Mouse (Mus musculus): Measurements from ENCODE around the gene Efcab9. TPM values are rescaled to one million over a fixed set of nuclear protein-coding genes. Genes with fewer than 3 reads are reported as not detected.

Efcab9 gene
- polyA plus RNA-seq, 1 experiment from 2014 or later, result not detected

Other genes starting within 250 kb of the Efcab9 start
- gene Hba-a1, start 248.6 kb downstream of the Efcab9 start, polyA plus RNA-seq (2014; fragmentation: Nextera tagmentation; extraction: Ambion mirVana), result 2,022 and 2,164 TPM in 2 replicates
- 4.0 and 4.9 TPM in 2 replicates for gene Hbq1b, start 245.1 kb downstream of the Efcab9 start, polyA plus RNA-seq (2014; fragmentation: Nextera tagmentation; extraction: Ambion mirVana)
- gene Hba-a2, start 235.6 kb downstream of the Efcab9 start, polyA plus RNA-seq (2014; fragmentation: Nextera tagmentation; extraction: Ambion mirVana), result 3,858 and 4,243 TPM in 2 replicates
- gene Hbq1a, start 232.0 kb downstream of the Efcab9 start, polyA plus RNA-seq (2014; fragmentation: Nextera tagmentation; extraction: Ambion mirVana), result not detected in 2 replicates
- 25.5 and 27.8 TPM in 2 replicates for gene Sh3pxd2b, start 184.3 kb downstream of the Efcab9 start, polyA plus RNA-seq (2014; fragmentation: Nextera tagmentation; extraction: Ambion mirVana)
- gene Ubtd2, start 76.7 kb downstream of the Efcab9 start, polyA plus RNA-seq (2014; fragmentation: Nextera tagmentation; extraction: Ambion mirVana), result 91.4 and 94.8 TPM in 2 replicates
- gene Stk10, start 1.2 kb upstream of the Efcab9 start, polyA plus RNA-seq (2014; fragmentation: Nextera tagmentation; extraction: Ambion mirVana), result 1.8 and 2.0 TPM in 2 replicates
- gene Fbxw11, start 110.6 kb upstream of the Efcab9 start, polyA plus RNA-seq (2014; fragmentation: Nextera tagmentation; extraction: Ambion mirVana), result 89.4 and 92.6 TPM in 2 replicates